Mouse (Mus musculus) C2C12 (cell line): ENCODE data around the gene Gm4559.
"Not testable (repeated sequence)": the region's sequence is repeated elsewhere in the genome, so short reads cannot be mapped to it uniquely, and the experiment has no call there.

Source experiments
- CEBPB ChIP-seq: IDR thresholded peaks from one replicate; pipeline ENCODE4 v1.6.1; 2011; ENCODE audit warnings: low read depth, mild to moderate bottlenecking, control low read depth, moderate library complexity
- CTCF ChIP-seq: IDR thresholded peaks from one replicate; pipeline ENCODE4 v1.5.1; 2011; ENCODE audit not compliant: control insufficient read depth, insufficient read depth, insufficient read length
- MAX ChIP-seq: IDR thresholded peaks from one replicate; pipeline ENCODE4 v1.6.1; 2011; ENCODE audit warnings: mild to moderate bottlenecking, control low read depth
- MYOD1 ChIP-seq: IDR thresholded peaks from one replicate; pipeline ENCODE4 v1.6.1; 2011; ENCODE audit warnings: low read depth; ENCODE audit not compliant: control insufficient read depth, insufficient read length
- MYOG ChIP-seq: IDR thresholded peaks from one replicate; pipeline ENCODE4 v1.6.1; 2011; ENCODE audit not compliant: control insufficient read depth, insufficient read length; ENCODE audit errors: extremely low read depth
- USF1 ChIP-seq: IDR thresholded peaks from one replicate; pipeline ENCODE4 v1.6.1; 2011; ENCODE audit warnings: low read depth, mild to moderate bottlenecking, control low read depth, moderate library complexity

GRCm38 (mm10) chr7:142285910-142286612 is 11.9 kb upstream of the Gm4559 start:
- not testable (repeated sequence) for TF ChIP-seq MAX, CTCF, MYOD1, MYOG, USF1, CEBPB
